20 mouse cellular contexts compared by ENCODE assay signal in genomic region chr12:82353660-82354059, GRCm38 (mm10).
"Had no signal": no experiment of that assay in that cellular context is flagged by ENCODE, and none has a peak within 500 bp of the region (broad histone marks: within the 10 kb centered on the region; RNA-seq: fewer than 3 reads in every experiment).

No protein-coding gene starts in this region.

- H3K4me2 ChIP-seq: intestine, embryonic 15.5 days; kidney, embryonic 15.5 days; limb, embryonic 13.5 days; liver, embryonic 13.5 days; neural tube, embryonic 13.5 days; stomach, embryonic 15.5 days had no signal

- H3K9ac ChIP-seq: intestine, embryonic 15.5 days; kidney, embryonic 15.5 days; limb, embryonic 13.5 days; liver, embryonic 13.5 days; neural tube, embryonic 13.5 days; stomach, embryonic 15.5 days had no signal

- H3K27ac ChIP-seq: intestine, embryonic 15.5 days; kidney, embryonic 15.5 days; limb, embryonic 10.5 days; limb, embryonic 13.5 days; liver, embryonic 13.5 days; neural tube, embryonic 13.5 days; stomach, embryonic 15.5 days had no signal

- ATAC-seq: intestine, embryonic 15.5 days; midbrain, embryonic 16.5 days had no signal

- H3K9me3 ChIP-seq: intestine, embryonic 15.5 days; kidney, embryonic 15.5 days; limb, embryonic 10.5 days; limb, embryonic 13.5 days; liver, embryonic 13.5 days; neural tube, embryonic 13.5 days; stomach, embryonic 15.5 days had no signal

- H3K27me3 ChIP-seq: intestine, embryonic 15.5 days; kidney, embryonic 15.5 days; limb, embryonic 13.5 days; liver, embryonic 13.5 days; neural tube, embryonic 13.5 days; stomach, embryonic 15.5 days had no signal

- H3K36me3 ChIP-seq: intestine, embryonic 15.5 days; stomach, embryonic 15.5 days had no signal

- H3K4me3 ChIP-seq: intestine, embryonic 15.5 days; kidney, embryonic 15.5 days; limb, embryonic 10.5 days; limb, embryonic 13.5 days; liver, embryonic 13.5 days; myocyte; neural tube, embryonic 13.5 days; stomach, embryonic 15.5 days had no signal

- DNase-seq: kidney, adult 11 months; kidney, adult 8-10 months; kidney, postnatal 10 days; kidney, postnatal 36 days; liver, embryonic 13.5 days; lung, adult 2 months; lung, postnatal 14 days; lung, postnatal 4 days; retina, postnatal 1 day; right cerebral cortex, postnatal 25 days; spleen, adult 18-20 months; thymus, postnatal 25 days had no signal
